Mouse (Mus musculus) heart, embryonic 15.5 days (tissue): ENCODE results near the gene Snx30. TPM values are rescaled to one million over a fixed set of nuclear protein-coding genes. Genes with fewer than 3 reads are reported as not detected.
A peak's percentile ranks its signal among the peaks of the same experiment; 100 is the strongest.

ENCODE experiments used
- ATAC-seq: fragments of 200-750 bp; cut with Nextera tagmentation; replicated peaks from 2 replicates; pipeline ENCODE4 v1.8.0; 2017; ENCODE audit warnings: low read depth, moderate TSS enrichment; ENCODE audit not compliant: insufficient number of reproducible peaks, insufficient read depth, low FRiP score
- H3K27ac ChIP-seq: fragments of 300-500 bp; sonication (generic); 2 replicates; pipeline ENCODE4 v1.5.1; 2015; ENCODE audit warnings: mild to moderate bottlenecking, inconsistent platforms
- H3K27me3 ChIP-seq: fragments of 300-500 bp; sonication (generic); 2 replicates; pipeline ENCODE4 v1.6.1; 2015; ENCODE audit warnings: inconsistent platforms
- H3K36me3 ChIP-seq: fragments of 300-500 bp; sonication (generic); 2 replicates; pipeline ENCODE4 v1.6.1; 2015; ENCODE audit warnings: mild to moderate bottlenecking, inconsistent platforms
- H3K4me1 ChIP-seq: fragments of 300-500 bp; sonication (generic); replicated peaks from 2 replicates; pipeline ENCODE4 v1.6.1; 2015; ENCODE audit warnings: inconsistent platforms
- H3K4me2 ChIP-seq: fragments of 300-500 bp; sonication (generic); 2 replicates; pipeline ENCODE4 v1.6.1; 2015; ENCODE audit warnings: inconsistent platforms, mild to moderate bottlenecking, moderate library complexity
- H3K4me3 ChIP-seq: fragments of 300-500 bp; sonication (generic); 2 replicates; pipeline ENCODE4 v1.5.1; 2015; ENCODE audit warnings: mild to moderate bottlenecking, inconsistent platforms
- H3K9ac ChIP-seq: fragments of 300-500 bp; sonication (generic); 2 replicates; pipeline ENCODE4 v1.6.1; 2015; ENCODE audit warnings: mild to moderate bottlenecking, inconsistent platforms
- H3K9me3 ChIP-seq: fragments of 300-500 bp; sonication (generic); replicated peaks from 2 replicates; pipeline ENCODE4 v1.6.1; 2016; ENCODE audit warnings: inconsistent platforms
- WGBS: fragments of 180-500 bp; shearing (Covaris S2); methylation state at CpG from one replicate; pipeline ENCODE4 v1.1.7; 2015; ENCODE audit warnings: mixed read lengths; 5-methylcytosine and 5-hydroxymethylcytosine counted together
- polyA plus RNA-seq: library from polyadenylated mRNA; unstranded; fragments of >200 nt; fragmentation: Nextera tagmentation; extraction: Ambion mirVana; gene quantifications from 2 replicates; pipeline ENCODE4 v1.2.1, GENCODE M21; 2015

Snx30 gene
- polyA plus RNA-seq, 1 experiment from 2014 or later: 5.3 TPM

- no peaks in the 10 kb centered on the region for H3K9me3 ChIP-seq
- H3K4me1 ChIP-seq: peaks cover 14% of the 10 kb centered on the region
- no peak overlapping the region for H3K9ac ChIP-seq
- H3K36me3 ChIP-seq: no peaks in the 10 kb centered on the region
- H3K4me2 ChIP-seq: no peak overlapping the region
- no peaks in the 10 kb centered on the region for H3K27me3 ChIP-seq
- no peak for ATAC-seq
- no peak overlapping the region for H3K27ac ChIP-seq
- no peak overlapping the region for H3K4me3 ChIP-seq
- 86% methylated on average over 2 of the region's 2 CpGs for WGBS
Measured at GRCm38 (mm10) chr4:59908785-59909184, 103.1 kb downstream of the Snx30 start.

GRCm38 (mm10) chr4:59914608-59915403 lies 109.2 kb downstream of the Snx30 start, which contains the start of gene Slc46a2:
Gene Slc46a2 (minus strand): TSS chr4:59915056.
- Histone ChIP-seq H3K9me3 (no peaks in the 10 kb centered on the region), H3K36me3 (no peaks in the 10 kb centered on the region), H3K9ac (no peak within 1 kb of the TSS), H3K27me3 (peaks cover 9% of the 10 kb centered on the region; the same call in 1 of the 2 replicates), H3K4me3 (peak within 1 kb of the TSS; percentile 20; the same call in 1 of the 2 replicates), H3K4me2 (no peak within 1 kb of the TSS), H3K27ac (no peak within 1 kb of the TSS), H3K4me1 (peaks cover 7% of the 10 kb centered on the region; the same call in 1 of the 2 replicates)
- WGBS: 25% methylated on average over 22 of the region's 22 CpGs
- peak; percentile 53; the same call in 1 of the 2 replicates for ATAC-seq

GRCm38 (mm10) chr4:59917966-59918365 lies 112.3 kb downstream of the Snx30 start:
- 91% methylated on average over 3 of the region's 3 CpGs for WGBS
- H3K4me3 ChIP-seq: no peak overlapping the region
- no peak overlapping the region for H3K9ac ChIP-seq
- H3K27me3 ChIP-seq: peaks cover 9% of the 10 kb centered on the region; the same call in 1 of the 2 replicates
- H3K9me3 ChIP-seq: no peaks in the 10 kb centered on the region
- H3K4me2 ChIP-seq: no peak overlapping the region
- H3K36me3 ChIP-seq: no peaks in the 10 kb centered on the region
- no peak overlapping the region for H3K27ac ChIP-seq
- no peak for ATAC-seq
- H3K4me1 ChIP-seq: peaks cover 10% of the 10 kb centered on the region; the same call in 1 of the 2 replicates

- H3K4me1 ChIP-seq: peaks cover 11% of the 10 kb centered on the region; the same call in 1 of the 2 replicates
- no peaks in the 10 kb centered on the region for H3K36me3 ChIP-seq
- no peaks in the 10 kb centered on the region for H3K9me3 ChIP-seq
- no peaks in the 10 kb centered on the region for H3K27me3 ChIP-seq
- WGBS: 85% methylated on average over 9 of the region's 9 CpGs
- no peak overlapping the region for H3K27ac ChIP-seq
- H3K4me3 ChIP-seq: no peak overlapping the region
- ATAC-seq: no peak
- no peak overlapping the region for H3K9ac ChIP-seq
- no peak overlapping the region for H3K4me2 ChIP-seq
Measured at GRCm38 (mm10) chr4:59925082-59925481, 119.4 kb downstream of the Snx30 start.

- 80% methylated on average over 3 of the region's 3 CpGs for WGBS
- Histone ChIP-seq H3K27me3 (no peaks in the 10 kb centered on the region), H3K4me3 (no peak overlapping the region), H3K4me2 (no peak overlapping the region), H3K9me3 (no peaks in the 10 kb centered on the region), H3K4me1 (peaks cover 8% of the 10 kb centered on the region; the same call in 1 of the 2 replicates), H3K36me3 (no peaks in the 10 kb centered on the region), H3K27ac (no peak overlapping the region), H3K9ac (no peak overlapping the region)
- no peak for ATAC-seq
Measured at GRCm38 (mm10) chr4:59927666-59928065, 122.0 kb downstream of the Snx30 start.

- no peak overlapping the region for H3K9ac ChIP-seq
- H3K9me3 ChIP-seq: no peaks in the 10 kb centered on the region
- H3K27me3 ChIP-seq: no peaks in the 10 kb centered on the region
- no peak overlapping the region for H3K27ac ChIP-seq
- 13% methylated on average over 6 of the region's 6 CpGs for WGBS
- H3K4me2 ChIP-seq: no peak overlapping the region
- ATAC-seq: peak; percentile 63
- no peaks in the 10 kb centered on the region for H3K36me3 ChIP-seq
- H3K4me1 ChIP-seq: peaks cover 8% of the 10 kb centered on the region; the same call in 1 of the 2 replicates
- no peak overlapping the region for H3K4me3 ChIP-seq
Measured at GRCm38 (mm10) chr4:59928347-59928746, 122.7 kb downstream of the Snx30 start.

- Histone ChIP-seq H3K9ac (no peak overlapping the region), H3K4me2 (no peak overlapping the region), H3K27me3 (no peaks in the 10 kb centered on the region), H3K4me1 (no peaks in the 10 kb centered on the region), H3K4me3 (no peak overlapping the region), H3K36me3 (no peaks in the 10 kb centered on the region), H3K27ac (no peak overlapping the region), H3K9me3 (no peaks in the 10 kb centered on the region)
- WGBS: 46% methylated on average over 6 of the region's 6 CpGs
- no peak for ATAC-seq
Measured at GRCm38 (mm10) chr4:59932505-59933281, 127.1 kb downstream of the Snx30 start.

- Histone ChIP-seq H3K4me2 (no peak overlapping the region), H3K27me3 (no peaks in the 10 kb centered on the region), H3K4me3 (no peak overlapping the region), H3K9ac (no peak overlapping the region), H3K9me3 (no peaks in the 10 kb centered on the region), H3K36me3 (no peaks in the 10 kb centered on the region), H3K27ac (no peak overlapping the region), H3K4me1 (no peaks in the 10 kb centered on the region)
- ATAC-seq: no peak
- WGBS: 68% methylated on average over 2 of the region's 2 CpGs
Measured at GRCm38 (mm10) chr4:59937543-59937942, 131.9 kb downstream of the Snx30 start.

Other genes starting within 250 kb of the Snx30 start
- 59.5 and 70.1 TPM in 2 replicates for gene Hsdl2, start 224.3 kb upstream of the Snx30 start, polyA plus RNA-seq
- 17.3 and 24.2 TPM in 2 replicates for gene E130308A19Rik, start 179.6 kb upstream of the Snx30 start, polyA plus RNA-seq
- gene Inip, start 4.3 kb upstream of the Snx30 start, polyA plus RNA-seq: 35.4 and 39.9 TPM in 2 replicates
- 1.2 and 14.3 TPM in 2 replicates for gene Slc46a2, start 109.2 kb downstream of the Snx30 start, polyA plus RNA-seq
- gene Mup4, start 154.9 kb downstream of the Snx30 start, polyA plus RNA-seq: not detected in 2 replicates
- gene Mup6, start 158.5 kb downstream of the Snx30 start, polyA plus RNA-seq: not detected in 2 replicates